Mouse (Mus musculus) cortical plate, adult 2 months (tissue): ENCODE data around the gene Sc5d.

Experiments
- CTCF ChIP-seq: fragments of 200-500 bp; IDR thresholded peaks from 2 replicates; pipeline ENCODE4 v1.5.1; 2011; ENCODE audit warnings: mild to moderate bottlenecking, control low read depth, low read length; ENCODE audit not compliant: insufficient read depth; ENCODE audit errors: extremely low read depth
- POLR2A ChIP-seq: fragments of 200-500 bp; IDR thresholded peaks from 2 replicates; pipeline ENCODE4 v1.6.1; 2011; ENCODE audit warnings: mild to moderate bottlenecking, low read length, control low read depth; ENCODE audit not compliant: insufficient read depth; ENCODE audit errors: extremely low read depth

DNA sequence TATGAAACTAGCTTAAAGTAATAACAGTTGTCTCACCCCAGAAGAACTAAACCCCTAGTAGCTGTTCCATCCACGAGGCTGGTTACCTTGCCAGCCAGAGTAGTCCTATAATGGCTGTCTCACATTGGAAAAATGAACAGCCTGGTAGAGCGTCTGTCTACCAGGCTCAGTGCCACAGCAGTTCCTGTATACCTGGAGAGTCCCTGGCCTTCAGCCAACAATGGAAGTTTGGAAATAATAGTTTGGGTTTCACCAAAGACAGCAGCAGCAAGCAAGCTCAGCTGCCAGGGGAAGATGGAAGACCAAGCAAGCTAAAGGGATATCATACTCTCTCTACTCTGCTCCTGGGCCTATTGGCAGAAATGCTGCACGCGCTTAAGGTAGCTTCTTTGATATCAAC is 1.3 kb upstream of the Sc5d start:
- TF ChIP-seq CTCF (no peak), POLR2A (no peak)
